Mouse (Mus musculus): ENCODE measurements around the gene Fignl1.

DNA sequence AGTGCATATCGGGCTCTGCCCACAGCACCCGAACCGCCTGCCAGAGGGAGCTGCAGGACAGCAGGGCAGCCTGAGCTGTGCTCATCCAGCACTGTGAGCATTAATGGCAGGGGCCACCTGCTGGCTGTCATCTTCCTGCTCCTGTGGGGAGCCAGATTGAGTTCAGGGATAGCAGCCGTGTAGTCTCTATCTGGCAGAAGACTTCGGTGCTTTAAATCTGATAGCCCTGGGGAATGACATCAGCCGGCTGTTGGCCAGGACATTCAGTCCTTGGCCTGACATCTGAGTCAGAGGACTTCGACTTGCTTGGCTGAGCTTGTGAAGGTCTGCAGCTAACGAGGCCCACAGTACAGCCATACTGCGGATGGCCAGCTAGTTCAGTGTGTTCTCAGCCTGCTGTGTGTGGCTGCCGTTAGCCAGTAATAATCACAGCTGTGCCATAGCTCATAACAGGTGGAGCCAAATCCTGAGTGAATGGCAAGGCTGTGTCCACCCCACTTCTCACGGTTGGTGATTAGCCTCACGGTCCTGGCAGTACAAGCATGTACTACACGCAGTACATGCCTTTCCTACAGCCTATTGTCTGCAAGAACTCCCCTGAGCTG is 35.7 kb upstream of the Fignl1 start:
- TF ChIP-seq CTCF (IDR thresholded peaks at IDR 0.05; ENCODE audit: borderline replicate concordance, control insufficient read depth, extremely low read depth, insufficient read depth, low read length, poor library complexity): no peak
- TF ChIP-seq POLR2A (IDR thresholded peaks at IDR 0.05; ENCODE audit: control insufficient read depth, extremely low read depth, insufficient read depth, low read length, poor library complexity): no peak

Measured in thymus, adult 2 months (tissue).